Comparison of ENCODE assay signal across 19 mouse cellular contexts in genomic region chr11:22017444-22017843, GRCm38 (mm10). TPM values are rescaled to one million over a fixed set of nuclear protein-coding genes. Genes with fewer than 3 reads are reported as not detected.
DNase-seq lines count a peak whose midpoint lies in the region; ATAC-seq lines count a peak whose summit lies in the region.
"Had no signal": no experiment of that assay in that cellular context is flagged by ENCODE, and none has a peak within 500 bp of the region (broad histone marks: within the 10 kb centered on the region; RNA-seq: fewer than 3 reads in every experiment).

No protein-coding gene starts in this region.

- H3K9ac ChIP-seq in forebrain, embryonic 15.5 days (replicated peaks), result no peak overlapping the region; the same call in 1 of the 2 replicates
- no peak overlapping the region for H3K9ac ChIP-seq in midbrain, embryonic 12.5 days (replicated peaks)
- H3K9ac ChIP-seq: stomach, embryonic 15.5 days had no signal

- H3K27me3 ChIP-seq in forebrain, embryonic 15.5 days, result 0 out of 2 replicates have a peak, but pooled peaks cover 4% of the 10 kb centered on the region
- H3K27me3 ChIP-seq in midbrain, embryonic 12.5 days, result peaks cover 7% of the 10 kb centered on the region; the same call in 1 of the 2 replicates
- H3K27me3 ChIP-seq: megakaryocyte, embryonic 14.5 days; stomach, embryonic 15.5 days had no signal

- peak; percentile 36 to 54 for DNase-seq in right cerebral cortex, postnatal 10 days (ENCODE audit: low spot score in 2 of 2)
- DNase-seq in right cerebral cortex, adult 2 months (ENCODE audit: low spot score in 2 of 2), result no peak
- peak; percentile 60 for DNase-seq in telencephalon, adult 2 months (ENCODE audit: low read depth, low spot score)
- no peak for DNase-seq in thymus, adult 18-20 months
- DNase-seq in gastrocnemius, adult 18-20 months (ENCODE audit: low spot score), result no peak
- DNase-seq in kidney, postnatal 14 days, result no peak
- DNase-seq: cerebellum, adult 18-20 months; gastrocnemius, postnatal 14 days; kidney, postnatal 10 days; liver; thymus, postnatal 4 days had no signal

- no peak overlapping the region for H3K4me3 ChIP-seq in forebrain, embryonic 15.5 days
- no peak overlapping the region for H3K4me3 ChIP-seq in midbrain, embryonic 12.5 days
- H3K4me3 ChIP-seq: erythroblast, embryonic 14.5 days; heart, embryonic 10.5 days; megakaryocyte, embryonic 14.5 days; stomach, embryonic 15.5 days had no signal

- WGBS in forebrain, embryonic 15.5 days, result 3% methylated on average over 8 of the region's 8 CpGs
- 15% methylated on average over 8 of the region's 8 CpGs for WGBS in midbrain, embryonic 12.5 days

- H3K4me2 ChIP-seq in forebrain, embryonic 15.5 days (replicated peaks), result 0 out of 2 replicates have a peak overlapping the region, but pooled peaks have one; percentile 10
- peak overlapping the region; percentile 15; the same call in 1 of the 2 replicates for H3K4me2 ChIP-seq in midbrain, embryonic 12.5 days (replicated peaks)
- H3K4me2 ChIP-seq: stomach, embryonic 15.5 days had no signal

- no peaks in the 10 kb centered on the region; the same call in 1 of the 2 replicates for H3K36me3 ChIP-seq in forebrain, embryonic 15.5 days
- H3K36me3 ChIP-seq in midbrain, embryonic 12.5 days, result peaks cover 7% of the 10 kb centered on the region; the same call in 1 of the 2 replicates
- H3K36me3 ChIP-seq: stomach, embryonic 15.5 days had no signal

- H3K27ac ChIP-seq in forebrain, embryonic 15.5 days (replicated peaks), result peak overlapping the region; percentile 68
- 0 out of 2 replicates have a peak overlapping the region, but pooled peaks have one; percentile 1 for H3K27ac ChIP-seq in midbrain, embryonic 12.5 days (replicated peaks)
- H3K27ac ChIP-seq: heart, embryonic 10.5 days; stomach, embryonic 15.5 days had no signal

- H3K9me3 ChIP-seq in forebrain, embryonic 15.5 days, result no peaks in the 10 kb centered on the region
- H3K9me3 ChIP-seq in midbrain, embryonic 12.5 days, result no peaks in the 10 kb centered on the region
- H3K9me3 ChIP-seq: heart, embryonic 10.5 days; stomach, embryonic 15.5 days had no signal

- peak; percentile 97 for ATAC-seq in forebrain, embryonic 15.5 days (replicated peaks)
- ATAC-seq in midbrain, embryonic 12.5 days (ENCODE audit: low FRiP score, low read depth), result peak; percentile 89
- ATAC-seq: intestine, embryonic 16.5 days had no signal

- peaks cover 18% of the 10 kb centered on the region for H3K4me1 ChIP-seq in forebrain, embryonic 15.5 days
- peaks cover 25% of the 10 kb centered on the region for H3K4me1 ChIP-seq in midbrain, embryonic 12.5 days
- H3K4me1 ChIP-seq: heart, embryonic 10.5 days; megakaryocyte, embryonic 14.5 days; stomach, embryonic 15.5 days had no signal

RNA-seq across cellular contexts. Expression of gene Otx1, which starts 14.7 kb away (rescaled TPM):
- polyA plus RNA-seq in forebrain, embryonic 15.5 days (2015; fragmentation: Nextera tagmentation; extraction: Ambion mirVana), result 9.8 and 10.6 TPM in 2 replicates
- polyA plus RNA-seq in midbrain, embryonic 12.5 days (2016; fragmentation: Nextera tagmentation; extraction: Ambion mirVana), result 26.8 and 42.7 TPM in 2 replicates
- not detected for total RNA-seq in gastrocnemius, adult 18-20 months (2021)
- total RNA-seq: gastrocnemius, postnatal 14 days; heart, postnatal 25 days had no signal
- polyA plus RNA-seq: erythroblast, embryonic 14.5 days; intestine, embryonic 16.5 days had no signal

Comparison
In these comparisons a context has a peak if more than half of its experiments do, and no peak if none do; other contexts are left out.
1. DNase-seq: peak in right cerebral cortex, postnatal 10 days (2 of 2) and telencephalon, adult 2 months (single experiment); none in right cerebral cortex, adult 2 months (0 of 2), thymus, adult 18-20 months (0 of 2), gastrocnemius, adult 18-20 months (single experiment) and kidney, postnatal 14 days (single experiment).